Mouse (Mus musculus): ENCODE results near the gene Arhgap21. TPM values are rescaled to one million over a fixed set of nuclear protein-coding genes. Genes with fewer than 3 reads are reported as not detected.
A peak's percentile ranks its signal among the peaks of the same experiment; 100 is the strongest.

Arhgap21 gene
- polyA plus RNA-seq, 1 experiment from 2014 or later = 9.6 TPM

DNA sequence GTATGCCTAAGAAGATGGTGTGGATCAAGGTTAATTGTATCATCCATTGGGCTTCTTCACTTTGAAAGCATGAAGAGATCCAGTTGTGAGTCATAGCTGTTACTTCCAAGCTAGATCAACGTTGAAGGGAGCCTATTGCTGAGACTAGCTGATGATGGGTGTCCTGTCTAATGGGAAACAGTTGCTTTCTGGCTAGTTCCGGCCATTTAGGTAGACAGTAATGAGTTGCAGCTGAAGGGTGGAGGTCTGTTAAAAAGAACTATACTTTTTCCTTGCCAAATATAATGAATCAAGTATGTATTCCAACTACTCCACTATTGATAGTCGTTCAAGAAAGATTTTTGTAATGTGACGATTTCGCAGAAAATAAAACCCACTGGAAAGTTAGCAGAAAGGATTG lies 32.5 kb upstream of the Arhgap21 start:
- H3K9me3 ChIP-seq (replicated peaks; ENCODE audit: low read length) = no peaks in the 10 kb centered on the region
- no peaks in the 10 kb centered on the region for H3K27me3 ChIP-seq (ENCODE audit: insufficient read depth, low read length)
- no peak for TF ChIP-seq CTCF (IDR thresholded peaks at IDR 0.05; ENCODE audit: low read depth)
- H3K9ac ChIP-seq (ENCODE audit: low read depth, low read length) = no peak overlapping the region
- H3K4me2 ChIP-seq (ENCODE audit: low read length) = no peak overlapping the region
- no peak overlapping the region for H3K27ac ChIP-seq
- no peaks in the 10 kb centered on the region for H3K36me3 ChIP-seq (ENCODE audit: insufficient read depth, low read length)
- H3K4me3 ChIP-seq (replicated peaks; ENCODE audit: low read depth, low read length) = no peak overlapping the region
- ATAC-seq (replicated peaks; ENCODE audit: low FRiP score, low read depth) (no peak), DNase-seq (ENCODE audit: low spot score) (no peak)
- 74% methylated on average over 5 of the region's 5 CpGs for WGBS
- H3K4me1 ChIP-seq (replicated peaks; ENCODE audit: insufficient read depth, low read length) = no peaks in the 10 kb centered on the region

DNA sequence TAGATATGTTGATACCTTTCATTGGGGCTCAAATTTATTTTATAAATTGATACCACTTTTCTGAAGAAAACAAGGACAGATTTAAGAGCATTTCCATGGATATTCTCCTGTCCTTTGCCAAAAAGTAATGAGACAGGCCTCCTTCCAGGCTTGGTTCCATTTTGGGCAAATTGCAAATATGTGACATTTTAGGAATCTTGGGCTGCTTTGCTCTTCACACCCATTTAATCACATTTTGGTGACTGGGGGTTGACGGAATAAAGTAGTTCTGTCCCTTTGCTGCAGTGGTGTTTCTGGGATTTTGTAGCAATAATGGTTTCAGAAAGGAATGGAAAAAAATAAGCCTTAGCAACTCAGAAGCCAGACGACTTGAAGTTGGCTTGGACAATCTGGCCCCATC lies 26.9 kb upstream of the Arhgap21 start:
- no peak for ATAC-seq (replicated peaks; ENCODE audit: low FRiP score, low read depth)
- H3K36me3 ChIP-seq (ENCODE audit: insufficient read depth, low read length) = no peaks in the 10 kb centered on the region
- no peak for DNase-seq (ENCODE audit: low spot score)
- no peak overlapping the region for H3K4me2 ChIP-seq (ENCODE audit: low read length)
- H3K27me3 ChIP-seq (ENCODE audit: insufficient read depth, low read length) = no peaks in the 10 kb centered on the region
- WGBS = 95% methylated on average over 2 of the region's 2 CpGs
- no peak for TF ChIP-seq CTCF (IDR thresholded peaks at IDR 0.05; ENCODE audit: low read depth)
- H3K4me3 ChIP-seq (replicated peaks; ENCODE audit: low read depth, low read length) = no peak overlapping the region
- no peak overlapping the region for H3K27ac ChIP-seq
- no peaks in the 10 kb centered on the region for H3K9me3 ChIP-seq (replicated peaks; ENCODE audit: low read length)
- H3K9ac ChIP-seq (ENCODE audit: low read depth, low read length) = no peak overlapping the region
- no peaks in the 10 kb centered on the region for H3K4me1 ChIP-seq (replicated peaks; ENCODE audit: insufficient read depth, low read length)

GRCm38 (mm10) chr2:20991508-20991907 lies 22.8 kb upstream of the Arhgap21 start:
- no peaks in the 10 kb centered on the region for H3K4me1 ChIP-seq (replicated peaks; ENCODE audit: insufficient read depth, low read length)
- no peak overlapping the region for H3K4me2 ChIP-seq (ENCODE audit: low read length)
- no peaks in the 10 kb centered on the region for H3K9me3 ChIP-seq (replicated peaks; ENCODE audit: low read length)
- H3K9ac ChIP-seq (ENCODE audit: low read depth, low read length) = no peak overlapping the region
- H3K27ac ChIP-seq = no peak overlapping the region
- H3K4me3 ChIP-seq (replicated peaks; ENCODE audit: low read depth, low read length) = no peak overlapping the region
- no peak for TF ChIP-seq CTCF (IDR thresholded peaks at IDR 0.05; ENCODE audit: low read depth)
- no peaks in the 10 kb centered on the region for H3K27me3 ChIP-seq (ENCODE audit: insufficient read depth, low read length)
- no peak for ATAC-seq (replicated peaks; ENCODE audit: low FRiP score, low read depth)
- WGBS = 94% methylated on average over 2 of the region's 2 CpGs
- H3K36me3 ChIP-seq (ENCODE audit: insufficient read depth, low read length) = no peaks in the 10 kb centered on the region
- DNase-seq (ENCODE audit: low spot score) = no peak

DNA sequence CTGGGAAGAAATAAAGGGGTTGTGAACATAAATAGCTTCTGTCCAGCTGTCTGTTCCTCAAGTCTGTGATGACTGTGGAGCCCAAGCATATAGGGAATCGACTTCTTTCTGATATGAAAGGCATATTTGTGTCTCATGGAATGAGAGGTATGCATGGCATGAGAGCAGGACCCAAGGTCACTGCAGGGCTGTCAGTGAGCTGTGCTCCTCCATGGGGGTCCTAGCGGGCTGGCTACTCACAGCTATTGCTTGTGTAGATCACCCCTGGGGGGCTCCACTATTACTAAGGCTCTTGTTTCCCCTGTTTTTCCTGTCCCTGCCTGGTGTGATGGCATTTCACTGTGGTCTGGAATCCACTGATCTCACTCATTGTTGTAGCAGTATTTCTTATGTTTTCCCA lies 22.2 kb upstream of the Arhgap21 start:
- Histone ChIP-seq H3K9ac (ENCODE audit: low read depth, low read length) (no peak overlapping the region), H3K36me3 (ENCODE audit: insufficient read depth, low read length) (no peaks in the 10 kb centered on the region), H3K4me1 (replicated peaks; ENCODE audit: insufficient read depth, low read length) (no peaks in the 10 kb centered on the region), H3K9me3 (replicated peaks; ENCODE audit: low read length) (no peaks in the 10 kb centered on the region), H3K27ac (no peak overlapping the region), H3K4me2 (ENCODE audit: low read length) (no peak overlapping the region), H3K4me3 (replicated peaks; ENCODE audit: low read depth, low read length) (no peak overlapping the region), H3K27me3 (ENCODE audit: insufficient read depth, low read length) (no peaks in the 10 kb centered on the region)
- no peak for TF ChIP-seq CTCF (IDR thresholded peaks at IDR 0.05; ENCODE audit: low read depth)
- 40% methylated on average over 2 of the region's 2 CpGs for WGBS
- DNase-seq (ENCODE audit: low spot score) (no peak), ATAC-seq (replicated peaks; ENCODE audit: low FRiP score, low read depth) (no peak)

- ATAC-seq (replicated peaks; ENCODE audit: low FRiP score, low read depth) (peak; percentile 59; the same call in 1 of the 2 replicates), DNase-seq (ENCODE audit: low spot score) (peak; percentile 69)
- Histone ChIP-seq H3K4me2 (ENCODE audit: low read length) (no peak overlapping the region), H3K27ac (no peak overlapping the region), H3K4me1 (replicated peaks; ENCODE audit: insufficient read depth, low read length) (no peaks in the 10 kb centered on the region), H3K36me3 (ENCODE audit: insufficient read depth, low read length) (no peaks in the 10 kb centered on the region), H3K9me3 (replicated peaks; ENCODE audit: low read length) (no peaks in the 10 kb centered on the region), H3K9ac (ENCODE audit: low read depth, low read length) (no peak overlapping the region), H3K27me3 (ENCODE audit: insufficient read depth, low read length) (no peaks in the 10 kb centered on the region), H3K4me3 (replicated peaks; ENCODE audit: low read depth, low read length) (no peak overlapping the region)
- no peak for TF ChIP-seq CTCF (IDR thresholded peaks at IDR 0.05; ENCODE audit: low read depth)
- 34% methylated on average over 3 of the region's 3 CpGs for WGBS
Observed at GRCm38 (mm10) chr2:20990056-20990455, 21.4 kb upstream of the Arhgap21 start.

DNA sequence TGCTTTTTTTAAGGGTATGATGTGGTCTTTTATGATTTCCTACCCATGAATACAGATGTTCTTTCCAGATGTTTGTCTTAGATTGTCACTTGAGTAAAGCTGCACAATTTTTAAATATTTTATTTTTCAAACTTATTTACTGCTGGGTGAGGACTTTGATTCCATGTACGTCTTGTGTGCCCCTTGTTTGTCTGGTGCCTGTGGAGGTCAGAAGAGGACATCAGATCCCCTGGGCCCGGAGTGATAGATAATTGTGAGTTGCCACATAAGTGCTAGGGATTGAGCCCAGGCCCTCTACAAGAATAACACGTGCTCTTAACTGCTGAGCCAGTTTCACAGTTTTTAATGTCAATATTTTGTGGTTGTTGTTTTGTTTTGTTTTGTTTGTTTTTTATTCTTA lies 19.1 kb upstream of the Arhgap21 start:
- DNase-seq (ENCODE audit: low spot score) (no peak), ATAC-seq (replicated peaks; ENCODE audit: low FRiP score, low read depth) (no peak)
- no peak overlapping the region for H3K4me2 ChIP-seq (ENCODE audit: low read length)
- WGBS = 66% methylated on average over 3 of the region's 3 CpGs
- H3K9ac ChIP-seq (ENCODE audit: low read depth, low read length) = no peak overlapping the region
- H3K4me1 ChIP-seq (replicated peaks; ENCODE audit: insufficient read depth, low read length) = no peaks in the 10 kb centered on the region
- no peak overlapping the region for H3K27ac ChIP-seq
- TF ChIP-seq CTCF (IDR thresholded peaks at IDR 0.05; ENCODE audit: low read depth) = no peak
- no peak overlapping the region for H3K4me3 ChIP-seq (replicated peaks; ENCODE audit: low read depth, low read length)
- H3K9me3 ChIP-seq (replicated peaks; ENCODE audit: low read length) = no peaks in the 10 kb centered on the region
- no peaks in the 10 kb centered on the region for H3K27me3 ChIP-seq (ENCODE audit: insufficient read depth, low read length)
- H3K36me3 ChIP-seq (ENCODE audit: insufficient read depth, low read length) = no peaks in the 10 kb centered on the region

- H3K4me1 ChIP-seq (replicated peaks; ENCODE audit: insufficient read depth, low read length) = no peaks in the 10 kb centered on the region
- H3K9ac ChIP-seq (ENCODE audit: low read depth, low read length) = no peak overlapping the region
- DNase-seq (ENCODE audit: low spot score) (no peak), ATAC-seq (replicated peaks; ENCODE audit: low FRiP score, low read depth) (no peak)
- 72% methylated on average over 8 of the region's 8 CpGs for WGBS
- no peak overlapping the region for H3K4me3 ChIP-seq (replicated peaks; ENCODE audit: low read depth, low read length)
- H3K27me3 ChIP-seq (ENCODE audit: insufficient read depth, low read length) = no peaks in the 10 kb centered on the region
- no peaks in the 10 kb centered on the region for H3K36me3 ChIP-seq (ENCODE audit: insufficient read depth, low read length)
- H3K9me3 ChIP-seq (replicated peaks; ENCODE audit: low read length) = no peaks in the 10 kb centered on the region
- no peak for TF ChIP-seq CTCF (IDR thresholded peaks at IDR 0.05; ENCODE audit: low read depth)
- no peak overlapping the region for H3K4me2 ChIP-seq (ENCODE audit: low read length)
- H3K27ac ChIP-seq = no peak overlapping the region
Observed at GRCm38 (mm10) chr2:20978726-20979125, 10.0 kb upstream of the Arhgap21 start.
